Mouse (Mus musculus): Measurements from ENCODE around the gene Me3. TPM values are rescaled to one million over a fixed set of nuclear protein-coding genes. Genes with fewer than 3 reads are reported as not detected.

Gene Me3
- polyA plus RNA-seq, 1 experiment from 2014 or later, result 3.8 TPM

DNA sequence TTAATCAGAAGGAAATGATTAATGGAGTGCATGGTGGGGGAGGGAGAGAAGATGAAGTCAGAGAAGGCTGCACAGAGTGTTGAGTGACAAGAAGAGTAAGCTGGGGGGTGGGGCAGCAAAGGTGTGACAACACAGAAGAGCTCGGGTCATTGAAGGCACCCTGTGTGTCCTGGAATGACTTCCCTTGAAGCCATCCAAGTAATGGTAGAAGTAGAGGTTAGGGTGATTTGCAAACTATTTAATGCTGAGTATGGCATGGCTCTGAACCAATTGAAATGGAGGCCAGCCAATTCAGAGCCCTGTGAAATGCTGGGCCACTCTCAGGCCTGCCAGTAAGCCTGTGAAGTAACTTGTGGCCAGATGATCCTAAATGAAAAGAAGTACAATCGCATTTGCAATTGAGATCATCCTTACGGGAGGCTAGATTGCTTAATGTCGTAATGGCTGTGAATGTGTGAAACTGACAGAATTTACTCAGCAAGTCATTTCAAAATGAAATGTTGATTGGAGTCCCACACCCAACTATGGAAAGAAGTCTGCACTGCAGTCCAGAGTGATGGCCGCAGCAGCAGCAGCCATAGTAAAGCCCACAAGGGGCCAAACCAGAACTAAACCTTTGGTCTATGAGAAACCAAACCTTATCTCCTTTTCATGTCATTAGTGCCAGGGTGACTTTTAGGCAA lies 67.6 kb downstream of the Me3 start:
- no peak for ATAC-seq (ENCODE audit: insufficient number of reproducible peaks, low FRiP score)
- Histone ChIP-seq H3K4me3 (no peak overlapping the region), H3K4me2 (no peak overlapping the region), H3K27me3 (replicated peaks) (no peaks in the 10 kb centered on the region), H3K9ac (no peak overlapping the region), H3K27ac (ENCODE audit: poor library complexity, severe bottlenecking) (no peak overlapping the region), H3K4me1 (replicated peaks) (peaks cover 5% of the 10 kb centered on the region; the same call in 1 of the 2 replicates), H3K36me3 (no peaks in the 10 kb centered on the region), H3K9me3 (replicated peaks) (no peaks in the 10 kb centered on the region)
- WGBS, result 61% methylated on average over 5 of the region's 5 CpGs

GRCm38 (mm10) chr7:89700511-89700910 lies 68.3 kb downstream of the Me3 start:
- H3K27ac ChIP-seq (ENCODE audit: poor library complexity, severe bottlenecking), result no peak overlapping the region
- no peak for ATAC-seq (ENCODE audit: insufficient number of reproducible peaks, low FRiP score)
- no peak overlapping the region for H3K4me2 ChIP-seq
- H3K9ac ChIP-seq, result no peak overlapping the region
- no peaks in the 10 kb centered on the region for H3K27me3 ChIP-seq (replicated peaks)
- H3K4me1 ChIP-seq (replicated peaks), result peaks cover 5% of the 10 kb centered on the region; the same call in 1 of the 2 replicates
- no peaks in the 10 kb centered on the region for H3K36me3 ChIP-seq
- WGBS, result 60% methylated on average over 1 of the region's 1 CpGs
- no peaks in the 10 kb centered on the region for H3K9me3 ChIP-seq (replicated peaks)
- no peak overlapping the region for H3K4me3 ChIP-seq

GRCm38 (mm10) chr7:89710776-89711175 lies 78.6 kb downstream of the Me3 start:
- Histone ChIP-seq H3K9me3 (replicated peaks) (no peaks in the 10 kb centered on the region), H3K36me3 (no peaks in the 10 kb centered on the region), H3K9ac (no peak overlapping the region), H3K4me1 (replicated peaks) (peaks cover 4% of the 10 kb centered on the region; the same call in 1 of the 2 replicates), H3K27me3 (replicated peaks) (no peaks in the 10 kb centered on the region), H3K27ac (ENCODE audit: poor library complexity, severe bottlenecking) (no peak overlapping the region), H3K4me3 (no peak overlapping the region), H3K4me2 (no peak overlapping the region)
- ATAC-seq (ENCODE audit: insufficient number of reproducible peaks, low FRiP score), result no peak
- 46% methylated on average over 2 of the region's 2 CpGs for WGBS

GRCm38 (mm10) chr7:89713059-89713458 lies 80.9 kb downstream of the Me3 start:
- Histone ChIP-seq H3K4me2 (no peak overlapping the region), H3K4me3 (no peak overlapping the region), H3K27ac (ENCODE audit: poor library complexity, severe bottlenecking) (no peak overlapping the region), H3K9me3 (replicated peaks) (no peaks in the 10 kb centered on the region), H3K36me3 (no peaks in the 10 kb centered on the region), H3K9ac (no peak overlapping the region), H3K4me1 (replicated peaks) (peaks cover 9% of the 10 kb centered on the region), H3K27me3 (replicated peaks) (no peaks in the 10 kb centered on the region)
- ATAC-seq (ENCODE audit: insufficient number of reproducible peaks, low FRiP score), result no peak

DNA sequence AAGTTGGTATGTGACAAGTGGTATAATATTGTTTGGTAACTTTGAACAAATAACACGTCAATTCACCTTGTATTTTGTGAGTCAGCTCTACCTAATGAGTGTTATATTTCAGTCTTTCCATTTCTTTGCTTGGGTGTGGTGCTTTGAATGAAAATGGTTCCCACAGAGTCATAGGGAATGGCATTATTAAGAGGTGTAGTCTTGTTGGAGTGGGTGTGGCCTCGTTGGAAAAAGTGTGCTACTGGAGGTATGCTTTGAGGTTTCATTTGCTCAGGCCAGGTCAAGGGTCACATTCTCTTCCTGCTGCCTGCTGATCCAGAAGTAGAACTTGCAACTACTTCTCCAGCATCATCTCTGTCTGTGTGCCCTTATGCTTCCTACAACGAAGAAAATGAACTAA lies 84.0 kb downstream of the Me3 start:
- ATAC-seq (ENCODE audit: insufficient number of reproducible peaks, low FRiP score), result no peak
- no peak overlapping the region for H3K9ac ChIP-seq
- no peak overlapping the region for H3K27ac ChIP-seq (ENCODE audit: poor library complexity, severe bottlenecking)
- H3K9me3 ChIP-seq (replicated peaks), result no peaks in the 10 kb centered on the region
- H3K27me3 ChIP-seq (replicated peaks), result no peaks in the 10 kb centered on the region
- H3K4me3 ChIP-seq, result no peak overlapping the region
- WGBS, result 77% methylated on average over 3 of the region's 3 CpGs
- H3K4me1 ChIP-seq (replicated peaks), result peaks cover 5% of the 10 kb centered on the region
- H3K4me2 ChIP-seq, result no peak overlapping the region
- H3K36me3 ChIP-seq, result no peaks in the 10 kb centered on the region

GRCm38 (mm10) chr7:89717521-89717920 lies 85.3 kb downstream of the Me3 start:
- no peak overlapping the region for H3K27ac ChIP-seq (ENCODE audit: poor library complexity, severe bottlenecking)
- ATAC-seq (ENCODE audit: insufficient number of reproducible peaks, low FRiP score), result 0 out of 2 replicates have a peak, but pooled peaks have one; percentile 42
- 36% methylated on average over 2 of the region's 2 CpGs for WGBS

GRCm38 (mm10) chr7:89718264-89718663 lies 86.1 kb downstream of the Me3 start:
- Histone ChIP-seq H3K4me2 (no peak overlapping the region), H3K9me3 (replicated peaks) (no peaks in the 10 kb centered on the region), H3K9ac (no peak overlapping the region), H3K4me3 (no peak overlapping the region), H3K4me1 (replicated peaks) (peaks cover 5% of the 10 kb centered on the region), H3K27me3 (replicated peaks) (no peaks in the 10 kb centered on the region), H3K36me3 (no peaks in the 10 kb centered on the region), H3K27ac (ENCODE audit: poor library complexity, severe bottlenecking) (no peak overlapping the region)
- ATAC-seq (ENCODE audit: insufficient number of reproducible peaks, low FRiP score), result no peak
- WGBS, result 66% methylated on average over 2 of the region's 2 CpGs

More at GRCm38 (mm10) chr7:89717521-89717920, 85.3 kb downstream of the Me3 start:
- Histone ChIP-seq H3K27me3 (replicated peaks) (no peaks in the 10 kb centered on the region), H3K9ac (no peak overlapping the region), H3K4me2 (no peak overlapping the region), H3K4me1 (replicated peaks) (peaks cover 5% of the 10 kb centered on the region), H3K36me3 (no peaks in the 10 kb centered on the region), H3K9me3 (replicated peaks) (no peaks in the 10 kb centered on the region), H3K4me3 (no peak overlapping the region)

GRCm38 (mm10) chr7:89720256-89720655 lies 88.1 kb downstream of the Me3 start:
- WGBS, result 68% methylated on average over 2 of the region's 2 CpGs
- peaks cover 5% of the 10 kb centered on the region for H3K4me1 ChIP-seq (replicated peaks)
- no peak overlapping the region for H3K4me2 ChIP-seq
- H3K27me3 ChIP-seq (replicated peaks), result no peaks in the 10 kb centered on the region
- H3K27ac ChIP-seq (ENCODE audit: poor library complexity, severe bottlenecking), result no peak overlapping the region
- ATAC-seq (ENCODE audit: insufficient number of reproducible peaks, low FRiP score), result no peak
- no peak overlapping the region for H3K4me3 ChIP-seq
- no peaks in the 10 kb centered on the region for H3K36me3 ChIP-seq
- H3K9ac ChIP-seq, result no peak overlapping the region
- no peaks in the 10 kb centered on the region for H3K9me3 ChIP-seq (replicated peaks)

GRCm38 (mm10) chr7:89726712-89727111 lies 94.5 kb downstream of the Me3 start:
- H3K9me3 ChIP-seq (replicated peaks), result no peaks in the 10 kb centered on the region
- H3K36me3 ChIP-seq, result no peaks in the 10 kb centered on the region
- H3K27ac ChIP-seq (ENCODE audit: poor library complexity, severe bottlenecking), result no peak overlapping the region
- H3K27me3 ChIP-seq (replicated peaks), result no peaks in the 10 kb centered on the region
- WGBS, result 75% methylated on average over 3 of the region's 3 CpGs
- H3K4me1 ChIP-seq (replicated peaks), result 0 out of 2 replicates have a peak, but pooled peaks cover 2% of the 10 kb centered on the region
- no peak overlapping the region for H3K4me2 ChIP-seq
- ATAC-seq (ENCODE audit: insufficient number of reproducible peaks, low FRiP score), result no peak
- no peak overlapping the region for H3K9ac ChIP-seq
- no peak overlapping the region for H3K4me3 ChIP-seq

DNA sequence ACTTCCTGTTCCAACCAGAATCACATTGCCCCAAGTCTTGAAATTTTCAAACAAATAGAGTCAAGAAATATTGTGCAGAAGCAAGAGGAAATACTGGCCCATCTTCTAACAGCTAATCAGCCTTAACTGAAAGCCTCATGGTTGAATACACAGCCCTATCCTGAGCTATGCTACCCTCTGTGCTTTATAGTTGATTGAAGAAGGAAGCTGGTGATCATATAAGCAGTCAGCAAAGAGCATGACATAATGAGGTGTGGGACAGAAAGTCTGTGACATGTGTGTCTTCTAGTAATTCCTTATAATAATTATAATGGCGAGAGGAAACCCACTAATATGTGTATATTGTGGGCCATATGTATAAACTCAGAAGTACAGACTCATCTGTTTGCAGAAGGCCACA lies 95.4 kb downstream of the Me3 start:
- no peak overlapping the region for H3K27ac ChIP-seq (ENCODE audit: poor library complexity, severe bottlenecking)
- H3K27me3 ChIP-seq (replicated peaks), result no peaks in the 10 kb centered on the region
- H3K9ac ChIP-seq, result no peak overlapping the region
- WGBS, result 71% methylated on average over 1 of the region's 1 CpGs
- no peak overlapping the region for H3K4me3 ChIP-seq
- no peak overlapping the region for H3K4me2 ChIP-seq
- no peaks in the 10 kb centered on the region for H3K36me3 ChIP-seq
- H3K4me1 ChIP-seq (replicated peaks), result 0 out of 2 replicates have a peak, but pooled peaks cover 2% of the 10 kb centered on the region
- ATAC-seq (ENCODE audit: insufficient number of reproducible peaks, low FRiP score), result no peak
- no peaks in the 10 kb centered on the region for H3K9me3 ChIP-seq (replicated peaks)

GRCm38 (mm10) chr7:89728393-89728792 lies 96.2 kb downstream of the Me3 start:
- WGBS, result 72% methylated on average over 3 of the region's 3 CpGs
- no peak overlapping the region for H3K4me3 ChIP-seq
- H3K4me1 ChIP-seq (replicated peaks), result 0 out of 2 replicates have a peak, but pooled peaks cover 2% of the 10 kb centered on the region
- no peak overlapping the region for H3K9ac ChIP-seq
- H3K27me3 ChIP-seq (replicated peaks), result no peaks in the 10 kb centered on the region
- no peak for ATAC-seq (ENCODE audit: insufficient number of reproducible peaks, low FRiP score)
- H3K4me2 ChIP-seq, result no peak overlapping the region
- H3K9me3 ChIP-seq (replicated peaks), result no peaks in the 10 kb centered on the region
- no peak overlapping the region for H3K27ac ChIP-seq (ENCODE audit: poor library complexity, severe bottlenecking)
- no peaks in the 10 kb centered on the region for H3K36me3 ChIP-seq

- Histone ChIP-seq H3K27me3 (replicated peaks) (no peaks in the 10 kb centered on the region), H3K36me3 (no peaks in the 10 kb centered on the region), H3K4me2 (no peak overlapping the region), H3K4me3 (no peak overlapping the region), H3K4me1 (replicated peaks) (0 out of 2 replicates have a peak, but pooled peaks cover 2% of the 10 kb centered on the region), H3K9ac (no peak overlapping the region), H3K9me3 (replicated peaks) (no peaks in the 10 kb centered on the region), H3K27ac (ENCODE audit: poor library complexity, severe bottlenecking) (no peak overlapping the region)
- no peak for ATAC-seq (ENCODE audit: insufficient number of reproducible peaks, low FRiP score)
- WGBS, result 74% methylated on average over 2 of the region's 2 CpGs
These were observed 98.3 kb downstream of the Me3 start for GRCm38 (mm10) chr7:89730514-89730913.
